Mouse (Mus musculus): ENCODE results near the gene Erc2. TPM values are rescaled to one million over a fixed set of nuclear protein-coding genes. Genes with fewer than 3 reads are reported as not detected.

The Erc2 gene
- total and polyA plus RNA-seq, 2 experiments from 2014 or later = 0.11 to 1.7 TPM

DNA sequence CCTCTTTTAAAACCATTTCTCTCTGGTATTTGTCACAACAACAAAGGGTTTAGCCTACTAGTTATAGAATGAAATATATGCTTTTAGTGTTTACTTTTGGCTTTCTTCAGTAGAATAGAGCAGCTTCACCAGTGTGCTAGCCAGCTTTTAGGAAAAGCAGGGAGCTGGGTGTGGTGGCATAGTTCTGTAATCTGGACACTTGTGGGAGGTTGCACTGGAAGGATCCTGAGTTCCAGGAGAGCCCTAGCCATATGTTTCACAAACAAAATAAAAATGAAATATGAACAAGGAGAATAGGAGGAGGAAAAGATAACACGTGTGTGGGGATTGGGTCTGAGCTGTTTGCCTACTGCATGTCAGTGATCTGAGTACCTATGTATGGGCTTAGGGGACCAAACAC lies 658.1 kb downstream of the Erc2 start:
- Histone ChIP-seq H3K36me3 (replicated peaks; ENCODE audit: control insufficient read depth, insufficient read depth, low read length) (no peaks in the 10 kb centered on the region), H3K27me3 (ENCODE audit: control insufficient read depth, insufficient read depth, low read length) (peaks cover 8% of the 10 kb centered on the region; the same call in 1 of the 2 replicates), H3K9me3 (replicated peaks; ENCODE audit: control insufficient read depth, low read length) (no peaks in the 10 kb centered on the region), H3K27ac (ENCODE audit: low read depth) (no peak overlapping the region), H3K4me3 (ENCODE audit: low read depth, low read length) (no peak overlapping the region), H3K9ac (replicated peaks; ENCODE audit: low read depth, low read length) (no peak overlapping the region), H3K4me1 (ENCODE audit: control insufficient read depth, insufficient read depth) (0 out of 2 replicates have a peak, but pooled peaks cover 1% of the 10 kb centered on the region), H3K4me2 (ENCODE audit: low read depth, low read length) (no peak overlapping the region)
- whole genome bisulfite sequencing = 54% methylated on average over 1 of the region's 1 CpGs
- TF ChIP-seq CTCF (IDR thresholded peaks at IDR 0.05; ENCODE audit: low read depth) = no peak
- no peak for TF ChIP-seq EP300 (IDR thresholded peaks at IDR 0.05; ENCODE audit: low read depth)
- ATAC-seq (ENCODE audit: insufficient read depth, low read depth) = no peak
- no peak for DNase-seq (ENCODE audit: low spot score)

- Histone ChIP-seq H3K4me3 (ENCODE audit: low read depth, low read length) (no peak overlapping the region), H3K9me3 (replicated peaks; ENCODE audit: control insufficient read depth, low read length) (no peaks in the 10 kb centered on the region), H3K9ac (replicated peaks; ENCODE audit: low read depth, low read length) (no peak overlapping the region), H3K27me3 (ENCODE audit: control insufficient read depth, insufficient read depth, low read length) (no peaks in the 10 kb centered on the region), H3K27ac (ENCODE audit: low read depth) (no peak overlapping the region), H3K4me2 (ENCODE audit: low read depth, low read length) (no peak overlapping the region), H3K4me1 (ENCODE audit: control insufficient read depth, insufficient read depth) (no peaks in the 10 kb centered on the region), H3K36me3 (replicated peaks; ENCODE audit: control insufficient read depth, insufficient read depth, low read length) (no peaks in the 10 kb centered on the region)
- no peak for ATAC-seq (ENCODE audit: insufficient read depth, low read depth)
- DNase-seq (ENCODE audit: low spot score) = no peak
- TF ChIP-seq EP300 (IDR thresholded peaks at IDR 0.05; ENCODE audit: low read depth) = no peak
- peak; percentile 48 for TF ChIP-seq CTCF (IDR thresholded peaks at IDR 0.05; ENCODE audit: low read depth)
- 87% methylated on average over 1 of the region's 1 CpGs for WGBS
These were observed 661.3 kb downstream of the Erc2 start for GRCm38 (mm10) chr14:28283319-28284095.

GRCm38 (mm10) chr14:28286511-28286910 lies 664.3 kb downstream of the Erc2 start:
- Histone ChIP-seq H3K4me3 (ENCODE audit: low read depth, low read length) (no peak overlapping the region), H3K27me3 (ENCODE audit: control insufficient read depth, insufficient read depth, low read length) (no peaks in the 10 kb centered on the region), H3K27ac (ENCODE audit: low read depth) (no peak overlapping the region), H3K4me1 (ENCODE audit: control insufficient read depth, insufficient read depth) (no peaks in the 10 kb centered on the region), H3K36me3 (replicated peaks; ENCODE audit: control insufficient read depth, insufficient read depth, low read length) (no peaks in the 10 kb centered on the region), H3K4me2 (ENCODE audit: low read depth, low read length) (no peak overlapping the region), H3K9ac (replicated peaks; ENCODE audit: low read depth, low read length) (no peak overlapping the region), H3K9me3 (replicated peaks; ENCODE audit: control insufficient read depth, low read length) (no peaks in the 10 kb centered on the region)
- DNase-seq (ENCODE audit: low spot score) = no peak
- TF ChIP-seq EP300 (IDR thresholded peaks at IDR 0.05; ENCODE audit: low read depth) (no peak), CTCF (IDR thresholded peaks at IDR 0.05; ENCODE audit: low read depth) (no peak)
- no peak for ATAC-seq (ENCODE audit: insufficient read depth, low read depth)

GRCm38 (mm10) chr14:28288196-28288595 lies 666.0 kb downstream of the Erc2 start:
- ATAC-seq (ENCODE audit: insufficient read depth, low read depth) (no peak), DNase-seq (ENCODE audit: low spot score) (no peak)
- WGBS = 70% methylated on average over 2 of the region's 2 CpGs
- no peaks in the 10 kb centered on the region for H3K36me3 ChIP-seq (replicated peaks; ENCODE audit: control insufficient read depth, insufficient read depth, low read length)
- no peak overlapping the region for H3K4me3 ChIP-seq (ENCODE audit: low read depth, low read length)
- no peaks in the 10 kb centered on the region for H3K4me1 ChIP-seq (ENCODE audit: control insufficient read depth, insufficient read depth)
- H3K4me2 ChIP-seq (ENCODE audit: low read depth, low read length) = no peak overlapping the region
- no peak for TF ChIP-seq CTCF (IDR thresholded peaks at IDR 0.05; ENCODE audit: low read depth)
- TF ChIP-seq EP300 (IDR thresholded peaks at IDR 0.05; ENCODE audit: low read depth) = no peak
- no peaks in the 10 kb centered on the region for H3K9me3 ChIP-seq (replicated peaks; ENCODE audit: control insufficient read depth, low read length)
- H3K27me3 ChIP-seq (ENCODE audit: control insufficient read depth, insufficient read depth, low read length) = no peaks in the 10 kb centered on the region
- no peak overlapping the region for H3K27ac ChIP-seq (ENCODE audit: low read depth)
- no peak overlapping the region for H3K9ac ChIP-seq (replicated peaks; ENCODE audit: low read depth, low read length)

DNA sequence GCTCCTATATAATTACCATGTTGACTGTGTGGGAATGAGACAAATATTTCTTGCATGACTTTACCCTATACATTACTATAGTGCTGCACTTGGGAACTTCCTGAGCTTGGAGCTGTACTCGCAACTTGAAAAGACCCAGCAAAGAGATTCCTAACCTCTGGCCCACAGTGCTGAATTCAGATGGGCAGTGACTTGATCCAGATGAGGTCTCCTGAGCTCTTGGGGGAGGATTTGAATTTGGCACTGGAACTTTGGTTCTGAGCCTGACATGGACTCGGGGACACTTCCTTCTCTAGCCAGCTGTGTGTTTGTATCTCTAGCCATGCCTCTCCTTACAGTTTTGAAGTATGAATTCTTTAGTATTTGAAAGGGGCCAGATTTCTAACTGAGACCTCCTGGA lies 666.7 kb downstream of the Erc2 start:
- Histone ChIP-seq H3K36me3 (replicated peaks; ENCODE audit: control insufficient read depth, insufficient read depth, low read length) (no peaks in the 10 kb centered on the region), H3K9me3 (replicated peaks; ENCODE audit: control insufficient read depth, low read length) (no peaks in the 10 kb centered on the region), H3K4me3 (ENCODE audit: low read depth, low read length) (no peak overlapping the region), H3K9ac (replicated peaks; ENCODE audit: low read depth, low read length) (no peak overlapping the region), H3K27me3 (ENCODE audit: control insufficient read depth, insufficient read depth, low read length) (no peaks in the 10 kb centered on the region), H3K27ac (ENCODE audit: low read depth) (no peak overlapping the region), H3K4me1 (ENCODE audit: control insufficient read depth, insufficient read depth) (no peaks in the 10 kb centered on the region), H3K4me2 (ENCODE audit: low read depth, low read length) (no peak overlapping the region)
- ATAC-seq (ENCODE audit: insufficient read depth, low read depth) = no peak
- no peak for TF ChIP-seq EP300 (IDR thresholded peaks at IDR 0.05; ENCODE audit: low read depth)
- no peak for TF ChIP-seq CTCF (IDR thresholded peaks at IDR 0.05; ENCODE audit: low read depth)
- 76% methylated on average over 2 of the region's 2 CpGs for WGBS
- DNase-seq (ENCODE audit: low spot score) = no peak

- H3K27ac ChIP-seq (ENCODE audit: low read depth) = no peak overlapping the region
- no peak overlapping the region for H3K4me3 ChIP-seq (ENCODE audit: low read depth, low read length)
- ATAC-seq (ENCODE audit: insufficient read depth, low read depth) = no peak
- no peak overlapping the region for H3K4me2 ChIP-seq (ENCODE audit: low read depth, low read length)
- no peak overlapping the region for H3K9ac ChIP-seq (replicated peaks; ENCODE audit: low read depth, low read length)
- no peaks in the 10 kb centered on the region for H3K36me3 ChIP-seq (replicated peaks; ENCODE audit: control insufficient read depth, insufficient read depth, low read length)
- H3K9me3 ChIP-seq (replicated peaks; ENCODE audit: control insufficient read depth, low read length) = no peaks in the 10 kb centered on the region
- 0 out of 2 replicates have a peak, but pooled peaks cover 10% of the 10 kb centered on the region for H3K4me1 ChIP-seq (ENCODE audit: control insufficient read depth, insufficient read depth)
- WGBS = 58% methylated on average over 5 of the region's 5 CpGs
- TF ChIP-seq CTCF (IDR thresholded peaks at IDR 0.05; ENCODE audit: low read depth) = no peak
- TF ChIP-seq EP300 (IDR thresholded peaks at IDR 0.05; ENCODE audit: low read depth) = no peak
- peaks cover 13% of the 10 kb centered on the region for H3K27me3 ChIP-seq (ENCODE audit: control insufficient read depth, insufficient read depth, low read length)
- DNase-seq (ENCODE audit: low spot score) = no peak
These were observed 671.7 kb downstream of the Erc2 start for GRCm38 (mm10) chr14:28293921-28294320.
